Mouse (Mus musculus) CH12.LX (cell line): ENCODE results near the gene March8. TPM values are rescaled to one million over a fixed set of nuclear protein-coding genes. Genes with fewer than 3 reads are reported as not detected.

Experiments
- DNase-seq: peaks from one replicate; pipeline ENCODE4 v3.0.0-alpha.2; 2013; ENCODE audit errors: extremely low read depth
- H3K27ac ChIP-seq: 2 replicates; pipeline ENCODE4 v1.5.1; 2012; ENCODE audit warnings: low read depth, mild to moderate bottlenecking, control low read depth, moderate library complexity; ENCODE audit not compliant: insufficient read depth
- H3K27me3 ChIP-seq: replicated peaks from 2 replicates; pipeline ENCODE3; 2012; ENCODE audit warnings: inconsistent platforms
- H3K36me3 ChIP-seq, 2 experiments: replicated peaks in 1 of 2; 2 replicates each; pipeline versions ENCODE3 to v1.6.1; 2012; ENCODE audit warnings: inconsistent platforms in 1 of 2, low read length in 1 of 2, mild to moderate bottlenecking in 1 of 2, mixed read lengths in 1 of 2, moderate library complexity in 1 of 2; ENCODE audit not compliant: control insufficient read depth in 1 of 2, insufficient read depth in 1 of 2
- H3K4me1 ChIP-seq, 2 experiments: 2 replicates each; pipeline ENCODE4 v1.6.1; 2012; ENCODE audit warnings: inconsistent platforms in 1 of 2, moderate library complexity in 1 of 2; ENCODE audit not compliant: insufficient read depth in 2 of 2, control insufficient read depth in 1 of 2
- H3K4me2 ChIP-seq: 2 replicates; pipeline ENCODE4 v1.6.1; 2012; ENCODE audit warnings: low read depth, mild to moderate bottlenecking, control low read depth; ENCODE audit not compliant: poor library complexity, insufficient read depth, severe bottlenecking
- H3K4me3 ChIP-seq, 3 experiments: fragments of 150-350 bp in 1 of 3; sonication (generic) in 1 of 3; replicated peaks in 1 of 3; 2 replicates each; pipeline versions ENCODE3 to v1.5.1; 2011 to 2012; ENCODE audit warnings: low read depth in 2 of 3, low read length in 2 of 3, mild to moderate bottlenecking in 2 of 3, moderate library complexity in 2 of 3, control low read depth in 1 of 3, improper control_type of control experiment in 1 of 3, inconsistent platforms in 1 of 3, mixed read lengths in 1 of 3; ENCODE audit not compliant: poor library complexity in 1 of 3
- H3K79me2 ChIP-seq: replicated peaks from 2 replicates; pipeline ENCODE4 v1.6.1; 2012; ENCODE audit warnings: mild to moderate bottlenecking, moderate library complexity; ENCODE audit not compliant: control insufficient read depth, poor library complexity, insufficient read depth, severe bottlenecking; ENCODE audit errors: extremely low read depth
- H3K9ac ChIP-seq: 2 replicates; pipeline ENCODE4 v1.6.1; 2012; ENCODE audit warnings: low read depth, mild to moderate bottlenecking, control low read depth, moderate library complexity; ENCODE audit not compliant: insufficient read depth
- H3K9me3 ChIP-seq: replicated peaks from 2 replicates; pipeline ENCODE3; 2012; ENCODE audit warnings: low read length, inconsistent platforms, mixed read lengths
- CHD2 ChIP-seq: IDR thresholded peaks from 2 replicates; pipeline ENCODE4 v1.6.1; 2011; ENCODE audit warnings: low read length, improper control_type of control experiment
- CTCF ChIP-seq, 2 experiments: IDR thresholded peaks in 1 of 2; conservative IDR thresholded peaks in 1 of 2; 2 replicates each; pipeline ENCODE4 v1.5.1; 2011 to 2012; ENCODE audit warnings: low read depth in 2 of 2, low read length in 2 of 2, improper control_type of control experiment in 1 of 2, inconsistent platforms in 1 of 2, mild to moderate bottlenecking in 1 of 2, moderate library complexity in 1 of 2
- ELF1 ChIP-seq: IDR thresholded peaks from 2 replicates; pipeline ENCODE4 v1.6.1; 2014; ENCODE audit warnings: low read depth, mild to moderate bottlenecking, inconsistent platforms, low read length, improper control_type of control experiment
- KAT2A ChIP-seq: IDR thresholded peaks from 2 replicates; pipeline ENCODE4 v1.6.1; 2012; ENCODE audit warnings: low read length, improper control_type of control experiment, inconsistent platforms; ENCODE audit not compliant: insufficient replicate concordance
- MAZ ChIP-seq: IDR thresholded peaks from 2 replicates; pipeline ENCODE4 v1.6.1; 2012; ENCODE audit warnings: low read depth, mild to moderate bottlenecking, inconsistent platforms, low read length, improper control_type of control experiment, moderate library complexity
- NELFE ChIP-seq: IDR thresholded peaks from 2 replicates; pipeline ENCODE4 v1.6.1; 2011; ENCODE audit warnings: low read depth, low read length, improper control_type of control experiment
- RAD21 ChIP-seq: IDR thresholded peaks from 2 replicates; pipeline ENCODE4 v1.6.1; 2011; ENCODE audit warnings: low read depth, mild to moderate bottlenecking, low read length, improper control_type of control experiment, moderate library complexity
- RCOR1 ChIP-seq: conservative IDR thresholded peaks from 2 replicates; pipeline ENCODE4 v1.6.1; 2012; ENCODE audit warnings: low read depth, mild to moderate bottlenecking, inconsistent platforms, low read length, improper control_type of control experiment
- SIN3A ChIP-seq: IDR thresholded peaks from 2 replicates; pipeline ENCODE4 v1.6.1; 2012; ENCODE audit warnings: low read length, improper control_type of control experiment, inconsistent platforms
- SMC3 ChIP-seq: IDR thresholded peaks from 2 replicates; pipeline ENCODE4 v1.6.1; 2011; ENCODE audit warnings: low read depth, low read length, improper control_type of control experiment
- ZNF384 ChIP-seq: IDR thresholded peaks from 2 replicates; pipeline ENCODE4 v1.6.1; 2012; ENCODE audit warnings: low read depth, low read length, improper control_type of control experiment, inconsistent platforms
- dilution Hi-C: fragments of 300-500 bp; cut with MboI; formaldehyde crosslinking; loops from 2 replicates; pipeline ENCODE4 v1.14.3; 2020; ENCODE audit warnings: low sequenced_read_pairs; ENCODE audit not compliant: extremely low pct_unique_long_range_greater_than_20kb, extremely low pct_ligation_motif_present
- in situ Hi-C: fragments of 300-500 bp; cut with MboI; formaldehyde crosslinking; loops from 3 replicates; pipeline ENCODE4 v1.14.3; 2019; ENCODE audit warnings: low sequenced_read_pairs, low pct_ligation_motif_present, low pct_unique_long_range_greater_than_20kb, mixed read lengths
- polyA plus RNA-seq: library from polyadenylated mRNA; unstranded; fragments of >175 nt; gene quantifications from 2 replicates; pipeline ENCODE4 v1.2.1, GENCODE M21; 2012; ENCODE audit warnings: low read depth; ENCODE audit not compliant: insufficient read length
- total RNA-seq, 2 experiments: library from RNA; depleted of rRNA; stranded (reverse); fragments of 300-350 nt in 1 of 2; fragments of >200 nt in 1 of 2; gene quantifications; 2 replicates each; pipeline ENCODE4 v1.2.3; 2012 to 2014

The March8 gene
- total and polyA plus RNA-seq, 3 experiments: 4.9 to 7.8 (median 4.9) TPM

- in situ Hi-C loops (loop anchor here (10.0 to 25.0 kb wide), 3 partner anchors 145 to 408 kb away; partner anchors contain the start of gene Washc2), dilution Hi-C loops (no loop called here)
- H3K27me3 ChIP-seq: no peaks in the 10 kb centered on the region
- no peak overlapping the region for H3K27ac ChIP-seq
- H3K4me1 ChIP-seq: peaks cover 2 to 14% of the 10 kb centered on the region in 2 experiments; a peak in 2 of 4 replicates
- no peaks in the 10 kb centered on the region for H3K79me2 ChIP-seq
- H3K36me3 ChIP-seq: no peaks in the 10 kb centered on the region
- no peak overlapping the region for H3K4me3 ChIP-seq
- DNase-seq: no peak
- H3K9ac ChIP-seq: no peak overlapping the region
- H3K9me3 ChIP-seq: no peaks in the 10 kb centered on the region
- no peak overlapping the region for H3K4me2 ChIP-seq
- TF ChIP-seq RCOR1 (no peak), KAT2A (no peak), SIN3A (no peak), NELFE (no peak), CHD2 (no peak)
Observed at GRCm38 (mm10) chr6:116420271-116420670, 82.4 kb downstream of the March8 start.

GRCm38 (mm10) chr6:116422991-116423390 is 85.2 kb downstream of the March8 start:
- Histone ChIP-seq H3K9me3 (no peaks in the 10 kb centered on the region), H3K4me2 (no peak overlapping the region), H3K27ac (no peak overlapping the region), H3K9ac (no peak overlapping the region), H3K36me3 (no peaks in the 10 kb centered on the region), H3K79me2 (no peaks in the 10 kb centered on the region), H3K27me3 (no peaks in the 10 kb centered on the region)
- in situ Hi-C loops: loop anchor here (10.0 to 25.0 kb wide), 3 partner anchors 142 to 411 kb away; partner anchors contain the start of gene Washc2
- DNase-seq: no peak
- TF ChIP-seq ZNF384: no peak
- peak; percentile 44; the same call in 1 of the 2 replicates for TF ChIP-seq ELF1
- TF ChIP-seq, all 38 proteins: peak for 1
- Histone ChIP-seq H3K4me1 (peaks cover 0 to 11% of the 10 kb centered on the region in 2 experiments; a peak in 2 of 4 replicates), H3K4me3 (no peak overlapping the region)
- dilution Hi-C loops: no loop called here

- Histone ChIP-seq H3K4me2 (no peak overlapping the region), H3K36me3 (no peaks in the 10 kb centered on the region), H3K27me3 (no peaks in the 10 kb centered on the region), H3K9me3 (no peaks in the 10 kb centered on the region), H3K4me1 (peaks cover 0 to 13% of the 10 kb centered on the region in 2 experiments; a peak in 2 of 4 replicates), H3K79me2 (no peaks in the 10 kb centered on the region), H3K27ac (no peak overlapping the region), H3K4me3 (no peak overlapping the region), H3K9ac (no peak overlapping the region)
- in situ Hi-C loops: loop anchor here (10.0 to 25.0 kb wide), 3 partner anchors 141 to 411 kb away; partner anchors contain the start of gene Washc2
- DNase-seq: peak; percentile 23
- dilution Hi-C loops: no loop called here
- TF ChIP-seq CTCF (conservative IDR thresholded peaks at IDR 0.05 in 1 of 2, IDR thresholded peaks at IDR 0.05 in 1 of 2; ENCODE audit: low read depth in 2 of 2, low read length in 2 of 2) (peak in 1 of 2 experiments; percentile 68; a peak in 2 of 4 replicates), SMC3 (peak; percentile 67), MAZ (no peak), RAD21 (peak; percentile 68)
Observed at GRCm38 (mm10) chr6:116423664-116424063, 85.8 kb downstream of the March8 start.
